Mouse (Mus musculus) kidney, postnatal 0 days (tissue): Measurements from ENCODE around the gene Galnt17. TPM values are rescaled to one million over a fixed set of nuclear protein-coding genes. Genes with fewer than 3 reads are reported as not detected.

Experiments used
- ATAC-seq: fragments of 200-750 bp; cut with Nextera tagmentation; replicated peaks from 2 replicates; pipeline ENCODE4 v1.8.0; 2017; ENCODE audit warnings: low read depth, moderate number of reproducible peaks, moderate TSS enrichment, moderate library complexity; ENCODE audit not compliant: low FRiP score
- DNase-seq: peaks from one replicate; pipeline ENCODE4 v3.0.0-alpha.2; 2016; ENCODE audit warnings: low spot score
- H3K27ac ChIP-seq: fragments of 300-500 bp; sonication (generic); 2 replicates; pipeline ENCODE4 v1.5.1; 2014; ENCODE audit warnings: mild to moderate bottlenecking
- H3K27me3 ChIP-seq: fragments of 300-500 bp; sonication (generic); 2 replicates; pipeline ENCODE4 v1.6.1; 2014; ENCODE audit warnings: low read length, mixed read lengths; ENCODE audit not compliant: insufficient read depth
- H3K36me3 ChIP-seq: fragments of 300-500 bp; sonication (generic); 2 replicates; pipeline ENCODE4 v1.6.1; 2014; ENCODE audit warnings: low read length, mixed read lengths; ENCODE audit not compliant: insufficient read depth
- H3K4me1 ChIP-seq: fragments of 300-500 bp; sonication (generic); replicated peaks from 2 replicates; pipeline ENCODE4 v1.6.1; 2014; ENCODE audit warnings: antibody characterized with exemption, low read length, mixed read lengths; ENCODE audit not compliant: insufficient read depth
- H3K4me2 ChIP-seq: fragments of 300-500 bp; sonication (generic); 2 replicates; pipeline ENCODE4 v1.6.1; 2014; ENCODE audit warnings: mild to moderate bottlenecking, low read length, moderate library complexity, mixed read lengths
- H3K4me3 ChIP-seq: fragments of 300-500 bp; sonication (generic); replicated peaks from 2 replicates; pipeline ENCODE4 v1.5.1; 2014; ENCODE audit warnings: low read depth, low read length
- H3K9ac ChIP-seq: fragments of 300-500 bp; sonication (generic); 2 replicates; pipeline ENCODE4 v1.6.1; 2014; ENCODE audit warnings: low read depth, low read length
- H3K9me3 ChIP-seq: fragments of 300-500 bp; sonication (generic); replicated peaks from 2 replicates; pipeline ENCODE4 v1.6.1; 2016; ENCODE audit warnings: low read length, inconsistent platforms, mixed read lengths
- CTCF ChIP-seq: IDR thresholded peaks from 2 replicates; pipeline ENCODE4 v1.5.1; 2016; ENCODE audit warnings: antibody characterized with exemption, low read depth, mild to moderate bottlenecking, moderate library complexity
- WGBS: fragments of 180-500 bp; shearing (Covaris S2); extraction: QIAGEN DNeasy Blood & Tissue Kit; methylation state at CpG from one replicate; pipeline ENCODE4 v1.1.7; 2014; 5-methylcytosine and 5-hydroxymethylcytosine counted together
- polyA plus RNA-seq: library from polyadenylated mRNA; unstranded; fragments of >200 nt; fragmentation: Nextera tagmentation; extraction: Ambion mirVana; gene quantifications from 2 replicates; pipeline ENCODE4 v1.2.1, GENCODE M21; 2015

Gene Galnt17
- polyA plus RNA-seq, 1 experiment from 2014 or later: 1.2 TPM

DNA sequence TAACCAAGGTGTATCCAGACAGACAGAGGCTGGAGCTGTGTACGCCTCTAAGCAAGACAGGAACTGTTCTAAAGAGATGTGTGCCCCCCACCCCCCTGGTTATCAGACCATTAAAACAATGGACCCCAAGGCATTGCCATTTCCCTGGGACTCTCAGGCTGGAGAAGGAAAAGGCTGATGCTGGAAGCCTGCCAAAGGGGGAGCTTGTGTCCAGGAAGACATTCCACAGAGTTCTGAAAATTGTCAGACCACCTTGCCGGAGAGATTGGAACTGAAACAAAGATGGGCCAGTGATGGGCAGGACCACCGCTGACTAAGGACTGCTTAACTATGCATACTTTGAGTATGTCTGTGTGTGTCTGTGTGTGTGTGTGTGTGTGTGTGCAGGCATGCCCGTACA lies 458.7 kb downstream of the Galnt17 start:
- TF ChIP-seq CTCF: no peak
- no peaks in the 10 kb centered on the region for H3K9me3 ChIP-seq
- no peak overlapping the region for H3K27ac ChIP-seq
- no peaks in the 10 kb centered on the region for H3K27me3 ChIP-seq
- ATAC-seq: no peak
- no peak overlapping the region for H3K9ac ChIP-seq
- WGBS: 59% methylated on average over 4 of the region's 4 CpGs
- no peak overlapping the region for H3K4me2 ChIP-seq
- no peak overlapping the region for H3K4me3 ChIP-seq
- H3K4me1 ChIP-seq: peaks cover 4% of the 10 kb centered on the region; the same call in 1 of the 2 replicates
- no peak for DNase-seq
- H3K36me3 ChIP-seq: no peaks in the 10 kb centered on the region

DNA sequence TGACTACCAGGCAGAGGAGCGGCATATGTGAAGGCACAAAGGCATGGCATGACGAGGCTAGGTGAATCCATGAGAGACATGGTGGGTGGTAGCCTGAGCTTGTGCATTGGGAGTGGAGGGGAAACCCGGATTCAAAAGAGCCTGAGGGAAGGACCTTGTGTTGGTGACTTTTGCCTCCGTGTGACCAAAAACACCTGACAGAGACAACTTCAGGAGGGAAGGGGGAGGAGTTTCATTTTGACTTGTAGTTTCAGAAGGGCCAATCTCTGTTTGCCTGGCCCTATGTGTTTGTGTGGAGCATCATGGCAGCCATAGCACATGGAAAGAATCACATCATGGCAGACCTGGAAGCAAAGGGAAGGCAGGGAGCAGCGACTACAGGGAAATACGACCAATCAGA lies 459.7 kb downstream of the Galnt17 start:
- Histone ChIP-seq H3K27me3 (no peaks in the 10 kb centered on the region), H3K9ac (no peak overlapping the region), H3K4me2 (no peak overlapping the region), H3K9me3 (no peaks in the 10 kb centered on the region), H3K36me3 (no peaks in the 10 kb centered on the region), H3K4me3 (no peak overlapping the region), H3K27ac (no peak overlapping the region), H3K4me1 (peaks cover 4% of the 10 kb centered on the region; the same call in 1 of the 2 replicates)
- no peak for TF ChIP-seq CTCF
- ATAC-seq (no peak), DNase-seq (no peak)
- 82% methylated on average over 6 of the region's 6 CpGs for WGBS

DNA sequence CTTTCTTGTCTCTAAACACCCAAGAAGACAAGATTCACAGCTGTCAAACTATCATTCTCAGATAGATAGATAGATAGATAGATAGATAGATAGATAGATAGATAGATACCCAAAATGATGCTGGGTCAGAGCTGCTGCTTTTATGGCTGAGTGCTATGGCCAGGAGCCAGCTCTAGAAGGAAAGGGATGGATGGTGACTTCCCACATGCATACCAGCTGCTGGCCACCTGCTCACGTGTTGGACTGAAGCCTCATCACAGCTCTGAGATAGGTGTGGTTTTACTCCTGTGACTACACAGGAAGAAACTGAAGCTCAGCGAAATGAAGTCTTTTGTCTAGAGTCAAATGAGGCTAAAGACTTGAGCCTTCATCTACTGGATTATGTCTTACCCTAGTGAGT lies 482.5 kb downstream of the Galnt17 start:
- no peak overlapping the region for H3K4me2 ChIP-seq
- no peak for TF ChIP-seq CTCF
- H3K4me1 ChIP-seq: no peaks in the 10 kb centered on the region
- H3K36me3 ChIP-seq: no peaks in the 10 kb centered on the region
- no peak for DNase-seq
- H3K9ac ChIP-seq: no peak overlapping the region
- no peak overlapping the region for H3K4me3 ChIP-seq
- H3K27ac ChIP-seq: no peak overlapping the region
- no peak for ATAC-seq
- H3K27me3 ChIP-seq: no peaks in the 10 kb centered on the region
- WGBS: 82% methylated on average over 2 of the region's 2 CpGs
- H3K9me3 ChIP-seq: no peaks in the 10 kb centered on the region
